Mouse (Mus musculus) cortical plate, adult 2 months (tissue): ENCODE results near the gene Olfr1417.

Experiments used
- CTCF ChIP-seq: fragments of 200-500 bp; IDR thresholded peaks from 2 replicates; pipeline ENCODE4 v1.5.1; 2011; ENCODE audit warnings: mild to moderate bottlenecking, control low read depth, low read length; ENCODE audit not compliant: insufficient read depth; ENCODE audit errors: extremely low read depth
- POLR2A ChIP-seq: fragments of 200-500 bp; IDR thresholded peaks from 2 replicates; pipeline ENCODE4 v1.6.1; 2011; ENCODE audit warnings: mild to moderate bottlenecking, low read length, control low read depth; ENCODE audit not compliant: insufficient read depth; ENCODE audit errors: extremely low read depth

GRCm38 (mm10) chr19:11814742-11815333 is 24.2 kb downstream of the Olfr1417 start:
- TF ChIP-seq CTCF (no peak), POLR2A (no peak)
